Mouse (Mus musculus): ENCODE data around the gene Deaf1. TPM values are rescaled to one million over a fixed set of nuclear protein-coding genes. Genes with fewer than 3 reads are reported as not detected.

Deaf1 gene
- 23.2 and 27.9 TPM in 2 replicates for total RNA-seq (2017)

- peak; percentile 85 for ATAC-seq (ENCODE audit: extremely low read depth, insufficient number of reproducible peaks, low FRiP score, poor library complexity, severe bottlenecking)
Measured at GRCm38 (mm10) chr7:141327469-141328372, at the start of gene Deaf1, which contains the start of gene Tmem80. Deaf1 (minus strand) TSS chr7:141327690. Tmem80 (plus strand) TSS chr7:141327739.

DNA sequence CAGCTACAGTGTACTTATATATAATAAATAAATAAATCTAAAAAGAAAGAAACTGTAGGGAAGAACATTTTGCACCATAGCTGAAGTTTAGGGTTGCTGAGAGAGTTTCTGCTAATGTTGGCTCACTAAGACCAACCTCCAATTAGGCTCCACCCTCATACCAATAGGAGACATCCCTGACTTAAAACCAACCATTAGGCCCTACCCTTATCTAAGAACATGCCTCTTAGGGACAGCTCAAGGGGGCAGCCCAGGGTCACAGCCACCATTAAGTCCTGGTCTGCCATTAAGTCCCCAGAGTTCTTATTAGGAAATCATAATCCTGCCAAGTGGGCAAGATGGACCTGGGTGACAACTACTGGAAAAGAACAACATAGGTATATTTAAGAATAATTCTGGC, 46.9 kb upstream of the Deaf1 start:
- no peak for ATAC-seq (ENCODE audit: extremely low read depth, insufficient number of reproducible peaks, low FRiP score, poor library complexity, severe bottlenecking)

DNA sequence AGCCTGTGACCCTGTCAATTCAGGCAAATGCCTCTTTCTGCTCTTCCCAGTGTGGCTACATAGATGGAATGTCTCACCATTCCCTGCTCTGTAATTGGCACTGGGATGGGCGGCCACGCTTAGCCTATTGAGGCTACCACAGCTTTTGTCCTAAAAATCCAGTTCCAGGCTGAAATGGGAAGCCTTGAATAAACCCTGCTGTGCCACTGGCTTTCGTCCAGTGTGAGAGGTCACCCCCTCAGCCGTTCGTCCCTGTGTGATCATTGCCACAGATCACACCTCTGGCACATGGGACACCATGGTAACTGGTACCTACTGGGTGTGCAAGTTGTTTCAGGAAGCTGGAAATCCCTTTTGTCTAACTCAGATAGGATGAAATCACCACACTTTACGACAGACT, 46.1 kb upstream of the Deaf1 start:
- no peak for ATAC-seq (ENCODE audit: extremely low read depth, insufficient number of reproducible peaks, low FRiP score, poor library complexity, severe bottlenecking)

DNA sequence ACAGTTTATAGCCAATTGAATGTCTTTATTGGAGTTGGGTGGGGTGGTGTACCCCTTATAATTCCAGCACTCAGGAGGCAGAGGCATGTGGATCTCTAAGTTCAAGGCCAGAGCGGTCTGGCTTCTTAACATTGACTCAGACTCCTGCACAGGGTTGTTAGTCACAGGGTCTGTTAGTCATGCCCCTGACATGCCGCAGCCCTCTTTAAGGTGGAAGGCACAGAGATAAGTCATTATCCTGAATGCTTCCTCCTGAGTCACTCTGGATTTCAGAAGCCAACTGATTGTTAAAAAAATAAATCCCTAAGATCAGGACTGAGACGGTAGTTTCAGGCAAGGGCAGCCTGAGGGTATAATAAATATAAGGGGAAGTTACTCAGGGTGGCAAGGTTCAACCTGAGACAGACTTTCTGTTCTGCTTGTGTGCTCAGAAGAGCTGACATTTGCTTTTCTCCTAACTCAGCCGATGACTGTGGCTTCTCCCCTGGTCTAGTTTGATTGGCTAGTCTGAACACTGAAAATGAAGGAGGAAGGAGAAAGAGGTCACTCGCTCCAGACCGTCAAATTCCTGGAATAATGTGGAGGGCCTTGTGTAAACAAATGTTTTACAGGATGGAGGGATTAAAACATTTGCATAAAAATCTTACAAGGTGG, 44.6 kb upstream of the Deaf1 start:
- ATAC-seq (ENCODE audit: extremely low read depth, insufficient number of reproducible peaks, low FRiP score, poor library complexity, severe bottlenecking), result peak; percentile 69

GRCm38 (mm10) chr7:141369918-141370317, 42.4 kb upstream of the Deaf1 start:
- peak; percentile 30; the same call in 1 of the 2 replicates for ATAC-seq (ENCODE audit: extremely low read depth, insufficient number of reproducible peaks, low FRiP score, poor library complexity, severe bottlenecking)

DNA sequence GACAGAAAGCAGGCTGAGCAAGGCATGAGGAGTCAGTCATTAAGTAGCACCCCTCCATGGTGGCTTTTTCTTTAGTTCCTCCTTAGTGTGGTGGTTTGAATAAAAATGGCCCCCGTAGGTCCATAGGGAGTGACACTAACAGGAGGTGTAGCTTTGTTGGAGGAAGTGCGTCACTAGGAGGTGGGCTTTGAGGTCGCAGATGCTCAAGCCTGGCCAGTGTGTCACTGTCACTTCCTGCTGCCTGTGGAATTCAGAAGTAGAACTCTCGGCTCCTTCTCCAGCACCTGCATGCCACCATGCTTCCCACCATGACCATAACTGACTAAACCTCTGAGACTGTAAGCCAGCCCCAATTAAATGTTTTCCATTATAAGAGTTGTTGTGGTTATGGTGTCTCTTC, 39.9 kb upstream of the Deaf1 start:
- no peak for ATAC-seq (ENCODE audit: extremely low read depth, insufficient number of reproducible peaks, low FRiP score, poor library complexity, severe bottlenecking)

- no peak for ATAC-seq (ENCODE audit: extremely low read depth, insufficient number of reproducible peaks, low FRiP score, poor library complexity, severe bottlenecking)
Measured at GRCm38 (mm10) chr7:141365049-141365445, 37.6 kb upstream of the Deaf1 start.

DNA sequence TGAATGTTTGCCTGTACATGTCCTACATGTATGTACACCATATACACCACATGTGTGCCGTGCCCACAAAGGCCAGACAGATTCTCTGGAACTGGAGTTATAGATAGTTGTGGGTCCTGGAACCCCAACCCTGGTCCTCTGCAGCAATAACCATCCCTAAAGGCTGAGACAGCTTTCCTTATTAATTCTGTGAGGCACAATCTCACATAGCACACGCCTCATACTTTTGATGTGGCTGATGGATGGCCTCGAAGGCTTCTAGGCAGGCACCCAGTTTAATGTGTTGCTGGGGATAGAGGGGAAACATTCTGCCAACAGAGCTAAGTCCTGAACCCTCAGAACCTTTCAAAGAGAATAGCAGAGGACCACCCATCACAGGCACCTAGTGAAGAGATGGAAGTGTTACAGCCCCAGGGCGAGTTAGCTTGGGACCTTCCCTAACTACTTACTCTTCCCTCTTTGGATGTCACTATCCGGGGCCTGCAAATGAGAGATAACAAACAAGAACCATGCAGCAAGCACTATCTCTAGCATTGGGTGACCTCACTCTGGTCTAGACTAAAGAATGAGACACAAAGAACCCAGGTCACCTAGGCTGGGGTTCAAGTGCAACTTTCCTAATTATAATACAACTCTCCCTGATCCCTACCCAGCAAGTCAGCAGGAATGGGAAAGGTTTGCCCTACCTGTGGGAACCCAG, 37.0 kb upstream of the Deaf1 start:
- ATAC-seq (ENCODE audit: extremely low read depth, insufficient number of reproducible peaks, low FRiP score, poor library complexity, severe bottlenecking), result no peak

DNA sequence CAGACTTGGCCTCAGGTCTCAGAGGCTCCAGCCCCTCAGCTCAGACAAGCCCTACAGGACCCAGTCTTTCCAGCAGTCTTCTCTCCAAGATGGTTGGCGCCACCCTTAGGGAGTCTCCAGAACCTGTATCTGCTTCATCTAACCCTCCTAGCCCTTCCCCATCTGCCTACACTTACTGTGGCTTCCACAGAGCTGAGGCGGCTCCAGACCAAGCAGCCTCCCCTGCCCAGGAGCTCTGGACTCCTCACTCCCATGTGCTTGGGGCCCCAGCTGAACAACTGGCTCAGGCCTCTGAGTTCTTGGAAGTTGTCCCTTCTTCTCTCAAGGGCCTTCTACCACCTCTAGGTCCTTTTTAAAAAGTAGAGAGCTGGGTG, 36.2 kb upstream of the Deaf1 start:
- no peak for ATAC-seq (ENCODE audit: extremely low read depth, insufficient number of reproducible peaks, low FRiP score, poor library complexity, severe bottlenecking)

GRCm38 (mm10) chr7:141363106-141363751, 35.7 kb upstream of the Deaf1 start:
- peak; percentile 85 for ATAC-seq (ENCODE audit: extremely low read depth, insufficient number of reproducible peaks, low FRiP score, poor library complexity, severe bottlenecking)

- ATAC-seq (ENCODE audit: extremely low read depth, insufficient number of reproducible peaks, low FRiP score, poor library complexity, severe bottlenecking), result 0 out of 2 replicates have a peak, but pooled peaks have one; percentile 22
Measured at GRCm38 (mm10) chr7:141361510-141361909, 34.0 kb upstream of the Deaf1 start.

- no peak for ATAC-seq (ENCODE audit: extremely low read depth, insufficient number of reproducible peaks, low FRiP score, poor library complexity, severe bottlenecking)
Measured at GRCm38 (mm10) chr7:141356971-141357370, 29.5 kb upstream of the Deaf1 start.

DNA sequence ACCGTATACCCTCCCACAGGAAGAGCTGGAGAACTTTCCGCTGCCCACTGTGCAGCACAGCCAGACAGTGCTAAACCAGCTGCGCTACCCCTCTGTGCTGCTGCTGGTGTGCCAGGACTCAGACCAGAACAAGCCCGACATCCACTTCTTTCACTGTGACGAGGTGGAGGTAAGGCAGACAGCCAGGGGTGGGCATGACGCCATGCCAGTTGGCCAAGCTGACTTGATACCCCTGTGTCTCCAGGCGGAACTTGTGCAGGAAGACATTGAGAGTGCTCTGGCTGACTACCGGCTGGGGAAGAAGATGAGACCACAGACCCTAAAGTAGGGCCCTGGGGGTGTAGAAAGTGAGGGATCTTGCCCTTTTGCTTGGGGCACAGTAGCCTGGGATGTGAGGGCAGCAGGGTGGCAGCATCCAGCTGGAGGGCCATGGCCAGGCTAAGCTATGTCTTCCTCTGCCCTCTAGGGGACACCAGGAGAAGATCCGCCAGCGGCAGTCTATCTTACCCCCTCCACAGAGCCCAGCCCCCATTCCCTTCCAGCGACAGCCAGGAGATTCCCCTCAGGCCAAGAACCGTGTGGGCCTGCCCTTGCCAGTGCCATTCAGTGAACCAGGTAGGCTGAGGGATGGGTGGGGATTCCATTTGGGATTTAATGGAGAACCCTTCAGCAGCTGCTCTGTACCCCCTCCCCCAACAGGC, 28.3 kb upstream of the Deaf1 start:
- ATAC-seq (ENCODE audit: extremely low read depth, insufficient number of reproducible peaks, low FRiP score, poor library complexity, severe bottlenecking), result no peak

DNA sequence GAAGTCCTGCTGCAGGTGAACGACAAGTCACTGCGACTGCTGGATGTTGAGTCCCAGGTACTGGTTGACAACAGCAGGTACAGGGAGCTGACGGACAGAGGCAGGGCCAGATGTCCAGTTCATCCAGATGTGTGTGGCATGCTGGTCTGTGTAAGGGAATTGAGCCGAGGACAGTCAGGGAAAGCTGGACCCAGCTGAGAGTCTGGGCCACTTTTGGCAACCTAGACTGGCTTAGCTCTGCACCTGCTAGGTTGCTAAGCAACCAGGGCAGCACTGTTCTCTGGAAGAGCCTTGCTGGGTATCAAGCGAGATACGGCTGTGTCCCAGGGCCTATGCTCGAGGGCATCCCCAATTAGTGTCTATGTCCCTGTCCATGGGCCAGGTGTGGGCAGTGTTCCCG, 27.6 kb upstream of the Deaf1 start:
- ATAC-seq (ENCODE audit: extremely low read depth, insufficient number of reproducible peaks, low FRiP score, poor library complexity, severe bottlenecking), result no peak

DNA sequence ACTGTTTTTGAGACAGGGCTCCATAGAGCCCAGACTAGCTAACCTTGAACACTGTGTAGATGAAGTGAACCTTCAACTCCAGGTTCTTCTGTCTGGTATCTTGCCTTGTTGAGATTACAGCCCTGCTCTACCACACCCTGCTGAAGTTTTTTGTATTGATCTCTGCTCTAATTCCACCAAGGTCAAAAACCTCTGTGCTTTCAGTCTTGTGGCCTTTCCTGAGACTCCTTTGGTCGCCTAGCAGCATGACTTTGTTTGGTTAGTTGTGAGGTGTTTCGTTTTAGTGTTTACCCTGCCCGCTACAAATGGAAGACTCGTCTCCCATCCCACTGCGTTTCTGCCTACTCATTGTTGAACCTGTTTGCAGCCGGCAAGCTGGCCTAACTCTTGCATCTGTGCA, 23.6 kb upstream of the Deaf1 start:
- ATAC-seq (ENCODE audit: extremely low read depth, insufficient number of reproducible peaks, low FRiP score, poor library complexity, severe bottlenecking), result no peak

- ATAC-seq (ENCODE audit: extremely low read depth, insufficient number of reproducible peaks, low FRiP score, poor library complexity, severe bottlenecking), result no peak
Measured at GRCm38 (mm10) chr7:141344787-141345186, 17.3 kb upstream of the Deaf1 start.

- ATAC-seq (ENCODE audit: extremely low read depth, insufficient number of reproducible peaks, low FRiP score, poor library complexity, severe bottlenecking), result no peak
Measured at GRCm38 (mm10) chr7:141343696-141344095, 16.2 kb upstream of the Deaf1 start.

DNA sequence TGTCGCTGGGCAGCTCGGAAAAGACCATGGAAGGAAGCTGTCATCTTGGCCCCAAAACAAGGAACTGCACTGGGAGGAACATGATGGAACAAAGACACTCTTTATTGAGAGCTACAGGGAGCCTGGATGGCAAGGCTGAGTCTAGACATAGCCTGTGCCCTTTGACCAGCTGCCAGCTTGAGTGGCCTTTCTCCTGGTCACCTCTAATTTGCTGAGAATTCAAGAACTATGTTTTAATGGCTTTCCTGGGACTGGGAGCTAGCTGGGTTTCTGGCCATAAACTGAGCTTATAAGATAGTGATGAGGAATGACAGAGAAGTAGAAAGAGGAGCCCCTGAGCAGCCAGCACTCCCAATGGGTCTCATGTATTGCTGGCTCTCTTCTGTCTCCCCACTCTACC, 15.7 kb upstream of the Deaf1 start:
- no peak for ATAC-seq (ENCODE audit: extremely low read depth, insufficient number of reproducible peaks, low FRiP score, poor library complexity, severe bottlenecking)
